Mouse (Mus musculus) small intestine, adult 2 months (tissue): Measurements from ENCODE around the gene Alkbh2. TPM values are rescaled to one million over a fixed set of nuclear protein-coding genes. Genes with fewer than 3 reads are reported as not detected.

ENCODE experiments used
- H3K27ac ChIP-seq: fragments of 200-500 bp; 2 replicates; pipeline ENCODE4 v1.5.1; 2012; ENCODE audit warnings: low read depth, low read length, control low read depth, inconsistent platforms; ENCODE audit not compliant: insufficient read depth
- H3K27me3 ChIP-seq: fragments of 200-500 bp; 2 replicates; pipeline ENCODE4 v1.6.1; 2012; ENCODE audit warnings: mild to moderate bottlenecking, moderate library complexity, low read length, inconsistent platforms; ENCODE audit not compliant: control insufficient read depth, insufficient read depth
- H3K36me3 ChIP-seq: fragments of 200-500 bp; 2 replicates; pipeline ENCODE4 v1.6.1; 2012; ENCODE audit warnings: mild to moderate bottlenecking, low read length, control low read depth, inconsistent platforms; ENCODE audit not compliant: control insufficient read depth, insufficient read depth
- H3K4me1 ChIP-seq: fragments of 200-500 bp; 2 replicates; pipeline ENCODE4 v1.6.1; 2012; ENCODE audit warnings: low read length, inconsistent platforms, mixed read lengths; ENCODE audit not compliant: control insufficient read depth, insufficient read depth, insufficient read length
- H3K4me3 ChIP-seq: fragments of 200-500 bp; 2 replicates; pipeline ENCODE4 v1.5.1; 2012; ENCODE audit warnings: low read depth, mild to moderate bottlenecking, control low read depth, inconsistent platforms, low read length, moderate library complexity
- CTCF ChIP-seq: fragments of 200-500 bp; IDR thresholded peaks from 2 replicates; pipeline ENCODE4 v1.5.1; 2012; ENCODE audit warnings: low read depth, mild to moderate bottlenecking, control low read depth, inconsistent platforms, low read length, moderate library complexity, mixed read lengths; ENCODE audit not compliant: insufficient replicate concordance, insufficient read length; ENCODE audit errors: extremely low read depth
- POLR2A ChIP-seq: fragments of 200-500 bp; IDR thresholded peaks from 2 replicates; pipeline ENCODE4 v1.6.1; 2012; ENCODE audit warnings: low read depth, mild to moderate bottlenecking, control low read depth, inconsistent platforms, low read length, moderate library complexity
- WGBS: fragments of 180-500 bp; shearing (Covaris S2); methylation state at CpG from one replicate; pipeline ENCODE4 v1.1.7; 2018; 5-methylcytosine and 5-hydroxymethylcytosine counted together
- polyA plus RNA-seq: library from polyadenylated mRNA; depleted of rRNA; stranded (reverse); fragments of >200 nt; gene quantifications from 2 replicates; pipeline ENCODE4 v1.2.3, GENCODE M21; 2012; rRNA removed

The Alkbh2 gene
- polyA plus RNA-seq, 1 experiment = 6.6 TPM

- Histone ChIP-seq H3K27me3 (0 out of 2 replicates have a peak, but pooled peaks cover 8% of the 10 kb centered on the region), H3K27ac (no peak within 1 kb of the TSS), H3K4me1 (peaks cover 4% of the 10 kb centered on the region; the same call in 1 of the 2 replicates), H3K4me3 (no peak within 1 kb of the TSS), H3K36me3 (no peaks in the 10 kb centered on the region)
- TF ChIP-seq CTCF (no peak), POLR2A (no peak)
- WGBS = 4% methylated on average over 40 of the region's 40 CpGs
These were observed 36.8 kb downstream of the Alkbh2 start, which contains the start of gene Svop for GRCm38 (mm10) chr5:114091057-114091807. Svop (minus strand) TSS chr5:114091570.

- TF ChIP-seq CTCF = no peak
- no peak for TF ChIP-seq POLR2A
- Histone ChIP-seq H3K27ac (no peak overlapping the region), H3K36me3 (no peaks in the 10 kb centered on the region), H3K27me3 (0 out of 2 replicates have a peak, but pooled peaks cover 8% of the 10 kb centered on the region), H3K4me3 (no peak overlapping the region), H3K4me1 (peaks cover 4% of the 10 kb centered on the region; the same call in 1 of the 2 replicates)
- WGBS = 30% methylated on average over 7 of the region's 7 CpGs
These were observed 37.5 kb downstream of the Alkbh2 start for GRCm38 (mm10) chr5:114090421-114091013.

GRCm38 (mm10) chr5:114087875-114088480 is 40.0 kb downstream of the Alkbh2 start:
- Histone ChIP-seq H3K4me3 (no peak overlapping the region), H3K4me1 (peaks cover 4% of the 10 kb centered on the region; the same call in 1 of the 2 replicates), H3K36me3 (no peaks in the 10 kb centered on the region), H3K27me3 (0 out of 2 replicates have a peak, but pooled peaks cover 8% of the 10 kb centered on the region), H3K27ac (no peak overlapping the region)
- 62% methylated on average over 12 of the region's 12 CpGs for WGBS
- TF ChIP-seq CTCF = no peak
- no peak for TF ChIP-seq POLR2A

- no peaks in the 10 kb centered on the region for H3K27me3 ChIP-seq
These were observed 42.5 kb downstream of the Alkbh2 start for GRCm38 (mm10) chr5:114085501-114085900.

GRCm38 (mm10) chr5:114077009-114077408 is 51.0 kb downstream of the Alkbh2 start:
- no peak for TF ChIP-seq POLR2A
- TF ChIP-seq CTCF = no peak
- H3K36me3 ChIP-seq = no peaks in the 10 kb centered on the region
- no peak overlapping the region for H3K4me3 ChIP-seq
- WGBS = 65% methylated on average over 8 of the region's 8 CpGs
- H3K27me3 ChIP-seq = no peaks in the 10 kb centered on the region
- H3K4me1 ChIP-seq = no peaks in the 10 kb centered on the region
- H3K27ac ChIP-seq = no peak overlapping the region

More at GRCm38 (mm10) chr5:114085501-114085900, 42.5 kb downstream of the Alkbh2 start:
- WGBS = 73% methylated on average over 14 of the region's 14 CpGs
- H3K4me1 ChIP-seq = no peaks in the 10 kb centered on the region
- no peaks in the 10 kb centered on the region for H3K36me3 ChIP-seq
- TF ChIP-seq CTCF = no peak
- TF ChIP-seq POLR2A = no peak
- no peak overlapping the region for H3K27ac ChIP-seq
- no peak overlapping the region for H3K4me3 ChIP-seq

Other genes starting within 250 kb of the Alkbh2 start
- gene Coro1c, start 219.5 kb downstream of the Alkbh2 start, polyA plus RNA-seq = 68.3 and 144 TPM in 2 replicates
- 6.7 and 11.3 TPM in 2 replicates for gene Ssh1, start 134.3 kb downstream of the Alkbh2 start, polyA plus RNA-seq
- gene Dao, start 124.5 kb downstream of the Alkbh2 start, polyA plus RNA-seq = 11.9 and 16.8 TPM in 2 replicates
- 6.2 and 10.9 TPM in 2 replicates for gene Usp30, start 62.8 kb downstream of the Alkbh2 start, polyA plus RNA-seq
- 0.15 and 0.42 TPM in 2 replicates for gene Svop, start 36.6 kb downstream of the Alkbh2 start, polyA plus RNA-seq
- gene Ung, start 2.2 kb upstream of the Alkbh2 start, polyA plus RNA-seq = 4.8 and 6.7 TPM in 2 replicates
- gene Acacb, start 18.3 kb upstream of the Alkbh2 start, polyA plus RNA-seq = 3.1 and 5.9 TPM in 2 replicates
- 0.03 TPM in 1 of 2 replicates, not detected in the other for gene Foxn4, start 145.6 kb upstream of the Alkbh2 start, polyA plus RNA-seq
- gene Myo1h, start 160.9 kb upstream of the Alkbh2 start, polyA plus RNA-seq = 0.27 and 0.85 TPM in 2 replicates